Mouse (Mus musculus) embryonic fibroblast, embryonic 13.5 days (primary cell): ENCODE data around the gene Pard3b.

Experiments
- CTCF ChIP-seq: IDR thresholded peaks from 2 replicates; pipeline ENCODE4 v1.5.1; 2011; ENCODE audit warnings: mild to moderate bottlenecking, control low read depth, low read length, moderate library complexity, borderline replicate concordance; ENCODE audit not compliant: insufficient read depth
- POLR2A ChIP-seq: IDR thresholded peaks from 2 replicates; pipeline ENCODE4 v1.6.1; 2011; ENCODE audit warnings: low read depth, mild to moderate bottlenecking, control low read depth, low read length, moderate library complexity

- no peak for TF ChIP-seq CTCF
- no peak for TF ChIP-seq POLR2A
These were observed 695.6 kb downstream of the Pard3b start for GRCm38 (mm10) chr1:62334196-62334595.
